Mouse (Mus musculus) mouse embryonic stem cell (cell line): ENCODE results near the gene Hist1h2bj.

Experiments used
- in situ Hi-C, 2 experiments: fragments of 300-500 bp; cut with MboI; formaldehyde crosslinking; loops; 1 replicate in 1 of 2; 3 replicates in 1 of 2; pipeline ENCODE4 v1.14.3; 2019 to 2020; ENCODE audit warnings: low sequenced_read_pairs in 2 of 2, low pct_unique_long_range_greater_than_20kb in 1 of 2, mixed read lengths in 1 of 2; ENCODE audit not compliant: unreplicated experiment in 1 of 2

Gene Hist1h2bj

GRCm38 (mm10) chr13:22008707-22009106 lies 34.3 kb upstream of the Hist1h2bj start:
- in situ Hi-C loops = loop anchor here (25.0 kb wide), 2 partner anchors 746 to 771 kb away; no protein-coding TSS in a partner anchor

- in situ Hi-C loops = loop anchor here (25.0 kb wide), 2 partner anchors 747 to 772 kb away; no protein-coding TSS in a partner anchor
These were observed 33.4 kb upstream of the Hist1h2bj start, which contains the start of gene Prss16 for GRCm38 (mm10) chr13:22009642-22010041. TSS of gene Prss16 (minus strand) at chr13:22009742.

GRCm38 (mm10) chr13:22013716-22014115 lies 29.3 kb upstream of the Hist1h2bj start:
- in situ Hi-C loops = loop anchor here (25.0 kb wide), 2 partner anchors 751 to 776 kb away; no protein-coding TSS in a partner anchor

- in situ Hi-C loops = loop anchor here (25.0 kb wide), 2 partner anchors 752 to 777 kb away; no protein-coding TSS in a partner anchor
These were observed 28.6 kb upstream of the Hist1h2bj start for GRCm38 (mm10) chr13:22014411-22014845.

- in situ Hi-C loops = loop anchor here (25.0 kb wide), 2 partner anchors 753 to 778 kb away; no protein-coding TSS in a partner anchor
These were observed 27.2 kb upstream of the Hist1h2bj start for GRCm38 (mm10) chr13:22015479-22016450.

GRCm38 (mm10) chr13:22019934-22020835 lies 22.8 kb upstream of the Hist1h2bj start:
- in situ Hi-C loops = loop anchor here (5.0 to 25.0 kb wide), 5 partner anchors 45 to 783 kb away; no protein-coding TSS in a partner anchor

GRCm38 (mm10) chr13:22020901-22021339 lies 22.1 kb upstream of the Hist1h2bj start:
- in situ Hi-C loops = loop anchor here (5.0 to 25.0 kb wide), 5 partner anchors 46 to 784 kb away; no protein-coding TSS in a partner anchor

- in situ Hi-C loops = loop anchor here (5.0 to 25.0 kb wide), 5 partner anchors 47 to 784 kb away; no protein-coding TSS in a partner anchor
These were observed 21.4 kb upstream of the Hist1h2bj start for GRCm38 (mm10) chr13:22021581-22021980.

GRCm38 (mm10) chr13:22022241-22022640 lies 20.8 kb upstream of the Hist1h2bj start:
- in situ Hi-C loops = loop anchor here (5.0 to 25.0 kb wide), 5 partner anchors 47 to 785 kb away; no protein-coding TSS in a partner anchor

GRCm38 (mm10) chr13:22026058-22027031 lies 16.7 kb upstream of the Hist1h2bj start:
- in situ Hi-C loops = loop anchor here (5.0 to 25.0 kb wide), 5 partner anchors 52 to 1711 kb away; partner anchors contain the start of genes Hist1h1c (in 1 of the 2), Hist1h2bb (in 1 of the 2) and Hist1h3c (in 1 of the 2)

GRCm38 (mm10) chr13:22028673-22029460 lies 14.1 kb upstream of the Hist1h2bj start:
- in situ Hi-C loops = loop anchor here (5.0 to 25.0 kb wide), 5 partner anchors 54 to 1708 kb away; partner anchors contain the start of genes Hist1h1c (in 1 of the 2), Hist1h2bb (in 1 of the 2) and Hist1h3c (in 1 of the 2)

GRCm38 (mm10) chr13:22029928-22030327 lies 13.1 kb upstream of the Hist1h2bj start:
- in situ Hi-C loops = loop anchor here (5.0 to 25.0 kb wide), 7 partner anchors 55 to 1707 kb away; partner anchors contain the start of genes Hist1h1c (in 1 of the 2), Hist1h2ai (in 1 of the 2), Hist1h2bb (in 1 of the 2) and Hist1h2bl (in 1 of the 2)

GRCm38 (mm10) chr13:22030493-22030892 lies 12.5 kb upstream of the Hist1h2bj start:
- in situ Hi-C loops = loop anchor here (5.0 to 25.0 kb wide), 5 partner anchors 103 to 1707 kb away; partner anchors contain the start of genes Hist1h1c (in 1 of the 2), Hist1h2ai (in 1 of the 2), Hist1h2bb (in 1 of the 2) and Hist1h2bl (in 1 of the 2)

- in situ Hi-C loops = loop anchor here (5.0 to 25.0 kb wide), 5 partner anchors 107 to 1703 kb away; partner anchors contain the start of genes Hist1h1c (in 1 of the 2), Hist1h2ai (in 1 of the 2), Hist1h2bb (in 1 of the 2) and Hist1h2bl (in 1 of the 2)
These were observed 9.1 kb upstream of the Hist1h2bj start for GRCm38 (mm10) chr13:22033741-22034442.
